Mouse (Mus musculus) ovary, postnatal 36 days (tissue): ENCODE data around the gene 9930022D16Rik.

Source experiments
- DNase-seq: peaks from one replicate; pipeline ENCODE4 v3.0.0; 2022; ENCODE audit warnings: low spot score, mixed read lengths

The 9930022D16Rik gene

GRCm38 (mm10) chr11:109445438-109446035 is 31.8 kb downstream of the 9930022D16Rik start:
- no peak for DNase-seq

- DNase-seq = no peak
Measured at GRCm38 (mm10) chr11:109451169-109451568, 37.5 kb downstream of the 9930022D16Rik start.

DNA sequence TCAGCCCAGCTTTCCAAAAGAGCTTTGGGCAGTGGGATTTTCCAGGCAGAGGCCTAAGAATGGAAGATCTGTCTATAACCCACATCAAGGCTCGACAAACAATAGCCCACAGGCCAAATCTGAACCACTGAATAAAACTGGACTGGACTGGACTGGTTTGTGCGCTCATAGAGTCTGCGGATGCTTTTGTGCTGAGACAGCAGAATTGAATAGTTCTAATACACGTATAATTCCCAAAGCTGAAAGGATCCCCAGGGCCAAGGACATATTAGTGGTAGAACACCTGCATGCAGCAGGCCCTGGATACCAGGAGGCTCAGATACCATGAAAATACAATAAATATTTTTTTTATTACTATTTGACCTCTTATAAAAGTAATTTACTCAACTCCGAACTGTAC is 42.5 kb downstream of the 9930022D16Rik start:
- no peak for DNase-seq

GRCm38 (mm10) chr11:109458165-109458564 is 44.4 kb downstream of the 9930022D16Rik start:
- DNase-seq = no peak

- no peak for DNase-seq
Measured at GRCm38 (mm10) chr11:109460586-109460985, 46.9 kb downstream of the 9930022D16Rik start.

- DNase-seq = no peak
Measured at GRCm38 (mm10) chr11:109465068-109465467, 51.4 kb downstream of the 9930022D16Rik start.

GRCm38 (mm10) chr11:109466987-109467386 is 53.3 kb downstream of the 9930022D16Rik start:
- no peak for DNase-seq

GRCm38 (mm10) chr11:109468133-109468532 is 54.4 kb downstream of the 9930022D16Rik start:
- DNase-seq = no peak
